Mouse (Mus musculus) cortical plate, adult 2 months (tissue): ENCODE data around the gene Akain1.

Experiments used
- CTCF ChIP-seq: fragments of 200-500 bp; IDR thresholded peaks from 2 replicates; pipeline ENCODE4 v1.5.1; 2011; ENCODE audit warnings: mild to moderate bottlenecking, control low read depth, low read length; ENCODE audit not compliant: insufficient read depth; ENCODE audit errors: extremely low read depth
- POLR2A ChIP-seq: fragments of 200-500 bp; IDR thresholded peaks from 2 replicates; pipeline ENCODE4 v1.6.1; 2011; ENCODE audit warnings: mild to moderate bottlenecking, low read length, control low read depth; ENCODE audit not compliant: insufficient read depth; ENCODE audit errors: extremely low read depth

DNA sequence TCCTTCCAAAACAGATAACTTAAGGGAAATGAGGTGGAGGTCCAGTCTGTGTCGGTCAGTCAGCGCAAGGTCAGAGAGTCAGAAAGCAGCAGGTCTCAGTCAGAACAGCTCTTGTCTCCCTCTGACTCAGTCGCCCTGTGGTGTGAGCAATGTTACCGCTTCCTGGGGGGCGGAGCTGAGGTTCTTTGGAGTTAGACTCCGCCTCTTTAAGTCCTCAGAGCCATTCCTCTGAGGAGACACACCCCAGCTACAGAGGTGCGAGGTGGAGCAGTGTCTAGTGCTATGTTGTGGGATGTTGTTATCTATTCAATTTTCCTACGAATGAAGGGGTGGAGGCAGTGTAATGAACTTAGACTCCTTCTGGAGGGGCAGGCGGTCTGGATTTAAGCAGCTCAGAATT lies 1.9 kb downstream of the Akain1 start:
- no peak for TF ChIP-seq CTCF
- TF ChIP-seq POLR2A: no peak
